Mouse (Mus musculus) heart, embryonic 11.5 days (tissue): ENCODE results near the gene Dhrs3. TPM values are rescaled to one million over a fixed set of nuclear protein-coding genes. Genes with fewer than 3 reads are reported as not detected.

ENCODE experiments used
- ATAC-seq: fragments of 200-750 bp; cut with Nextera tagmentation; replicated peaks from 2 replicates; pipeline ENCODE4 v1.8.0; 2017; ENCODE audit warnings: moderate library complexity; ENCODE audit not compliant: insufficient number of reproducible peaks, low FRiP score, low TSS enrichment
- H3K27ac ChIP-seq: fragments of 300-500 bp; sonication (generic); 2 replicates; pipeline ENCODE4 v1.5.1; 2014; ENCODE audit warnings: mild to moderate bottlenecking, low read depth, low read length
- H3K27me3 ChIP-seq: fragments of 300-500 bp; sonication (generic); 2 replicates; pipeline ENCODE4 v1.6.1; 2014; ENCODE audit warnings: mild to moderate bottlenecking, low read length, mixed read lengths; ENCODE audit not compliant: control insufficient read depth, insufficient read depth
- H3K36me3 ChIP-seq: fragments of 300-500 bp; sonication (generic); 2 replicates; pipeline ENCODE4 v1.6.1; 2014; ENCODE audit warnings: mild to moderate bottlenecking, low read length, moderate library complexity, mixed read lengths; ENCODE audit not compliant: control insufficient read depth, insufficient read depth
- H3K4me1 ChIP-seq: fragments of 300-500 bp; sonication (generic); 2 replicates; pipeline ENCODE4 v1.6.1; 2014; ENCODE audit warnings: low read length; ENCODE audit not compliant: control insufficient read depth, insufficient read depth
- H3K4me2 ChIP-seq: fragments of 300-500 bp; sonication (generic); 2 replicates; pipeline ENCODE4 v1.6.1; 2014; ENCODE audit warnings: mild to moderate bottlenecking, moderate library complexity
- H3K4me3 ChIP-seq: fragments of 300-500 bp; sonication (generic); 2 replicates; pipeline ENCODE4 v1.5.1; 2014; ENCODE audit warnings: low read depth, low read length
- H3K9ac ChIP-seq: fragments of 300-500 bp; sonication (generic); 2 replicates; pipeline ENCODE4 v1.6.1; 2014; ENCODE audit warnings: mild to moderate bottlenecking, low read depth, low read length, moderate library complexity
- H3K9me3 ChIP-seq: fragments of 300-500 bp; sonication (generic); replicated peaks from 2 replicates; pipeline ENCODE4 v1.6.1; 2016; ENCODE audit warnings: low read length; ENCODE audit not compliant: control insufficient read depth
- WGBS: fragments of 180-500 bp; shearing (Covaris S2); extraction: QIAGEN DNeasy Blood & Tissue Kit; methylation state at CpG from one replicate; pipeline ENCODE4 v1.1.7; 2014; ENCODE audit not compliant: insufficient replicate concordance; 5-methylcytosine and 5-hydroxymethylcytosine counted together
- polyA plus RNA-seq: library from polyadenylated mRNA; unstranded; fragments of >200 nt; fragmentation: Nextera tagmentation; extraction: Ambion mirVana; gene quantifications from 2 replicates; pipeline ENCODE4 v1.2.1, GENCODE M21; 2014

The Dhrs3 gene
- polyA plus RNA-seq, 1 experiment from 2014 or later: 17.4 TPM

DNA sequence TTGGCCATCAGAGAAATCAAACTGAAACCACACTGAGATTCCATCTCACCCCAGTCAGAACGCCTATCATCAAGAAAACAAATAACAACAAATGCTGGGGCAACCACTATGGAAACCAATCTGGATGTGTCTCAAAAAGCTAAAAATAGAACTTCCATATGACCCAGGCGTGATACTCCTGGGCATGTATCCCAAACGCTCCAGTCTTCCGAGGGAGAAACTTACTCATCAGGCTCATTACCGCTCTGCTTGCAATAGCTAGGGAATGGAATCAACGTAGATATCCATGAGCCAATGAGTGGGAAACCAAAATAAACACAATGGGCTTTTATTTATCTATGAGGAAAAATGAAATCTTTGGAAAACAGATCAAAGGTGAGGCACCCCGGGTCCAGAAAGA lies 59.2 kb downstream of the Dhrs3 start:
- 66% methylated on average over 7 of the region's 7 CpGs for WGBS
- no peak overlapping the region for H3K4me2 ChIP-seq
- no peaks in the 10 kb centered on the region for H3K9me3 ChIP-seq
- H3K36me3 ChIP-seq: no peaks in the 10 kb centered on the region
- no peak for ATAC-seq
- H3K27ac ChIP-seq: no peak overlapping the region
- no peaks in the 10 kb centered on the region for H3K27me3 ChIP-seq
- no peak overlapping the region for H3K4me3 ChIP-seq
- peaks cover 25% of the 10 kb centered on the region for H3K4me1 ChIP-seq
- no peak overlapping the region for H3K9ac ChIP-seq

GRCm38 (mm10) chr4:144953421-144953820 lies 60.8 kb downstream of the Dhrs3 start:
- Histone ChIP-seq H3K4me3 (no peak overlapping the region), H3K27me3 (no peaks in the 10 kb centered on the region), H3K9me3 (no peaks in the 10 kb centered on the region), H3K9ac (no peak overlapping the region), H3K4me1 (peaks cover 15% of the 10 kb centered on the region), H3K36me3 (no peaks in the 10 kb centered on the region), H3K27ac (no peak overlapping the region), H3K4me2 (no peak overlapping the region)
- WGBS: 89% methylated on average over 1 of the region's 1 CpGs
- no peak for ATAC-seq

DNA sequence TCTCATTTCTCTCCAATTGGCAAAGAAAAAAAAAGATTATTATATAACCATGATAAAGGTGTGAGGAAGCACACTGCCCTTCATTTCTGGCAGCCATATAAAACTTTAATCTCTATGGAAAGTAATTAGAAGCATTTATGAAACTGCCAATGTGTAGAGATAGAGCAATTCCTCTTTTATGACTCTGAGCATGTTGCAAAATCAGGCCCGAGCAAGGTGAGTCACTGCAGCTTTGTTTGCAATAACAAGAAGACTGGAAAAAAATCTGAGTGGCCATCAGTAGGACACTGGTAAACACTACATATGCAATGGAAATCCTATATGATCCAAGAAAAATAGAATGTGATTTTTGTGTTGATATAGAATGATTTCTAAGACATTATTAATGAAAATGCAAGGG lies 63.2 kb downstream of the Dhrs3 start:
- 0 out of 2 replicates have a peak, but pooled peaks cover 2% of the 10 kb centered on the region for H3K4me1 ChIP-seq
- no peak overlapping the region for H3K4me2 ChIP-seq
- H3K9me3 ChIP-seq: no peaks in the 10 kb centered on the region
- H3K36me3 ChIP-seq: no peaks in the 10 kb centered on the region
- 80% methylated on average over 1 of the region's 1 CpGs for WGBS
- no peak overlapping the region for H3K27ac ChIP-seq
- no peak overlapping the region for H3K4me3 ChIP-seq
- no peaks in the 10 kb centered on the region for H3K27me3 ChIP-seq
- ATAC-seq: no peak
- no peak overlapping the region for H3K9ac ChIP-seq

GRCm38 (mm10) chr4:144956293-144956692 lies 63.7 kb downstream of the Dhrs3 start:
- 42% methylated on average over 1 of the region's 1 CpGs for WGBS
- H3K27ac ChIP-seq: no peak overlapping the region
- H3K9me3 ChIP-seq: no peaks in the 10 kb centered on the region
- ATAC-seq: no peak
- H3K9ac ChIP-seq: no peak overlapping the region
- no peak overlapping the region for H3K4me2 ChIP-seq
- no peak overlapping the region for H3K4me3 ChIP-seq
- no peaks in the 10 kb centered on the region for H3K36me3 ChIP-seq
- H3K4me1 ChIP-seq: 0 out of 2 replicates have a peak, but pooled peaks cover 2% of the 10 kb centered on the region
- no peaks in the 10 kb centered on the region for H3K27me3 ChIP-seq

- Histone ChIP-seq H3K27ac (no peak overlapping the region), H3K4me3 (no peak overlapping the region), H3K9ac (no peak overlapping the region), H3K4me1 (0 out of 2 replicates have a peak, but pooled peaks cover 2% of the 10 kb centered on the region), H3K36me3 (no peaks in the 10 kb centered on the region), H3K9me3 (no peaks in the 10 kb centered on the region), H3K4me2 (no peak overlapping the region), H3K27me3 (no peaks in the 10 kb centered on the region)
- ATAC-seq: no peak
- 84% methylated on average over 4 of the region's 4 CpGs for WGBS
These were observed 64.6 kb downstream of the Dhrs3 start for GRCm38 (mm10) chr4:144957186-144957585.

DNA sequence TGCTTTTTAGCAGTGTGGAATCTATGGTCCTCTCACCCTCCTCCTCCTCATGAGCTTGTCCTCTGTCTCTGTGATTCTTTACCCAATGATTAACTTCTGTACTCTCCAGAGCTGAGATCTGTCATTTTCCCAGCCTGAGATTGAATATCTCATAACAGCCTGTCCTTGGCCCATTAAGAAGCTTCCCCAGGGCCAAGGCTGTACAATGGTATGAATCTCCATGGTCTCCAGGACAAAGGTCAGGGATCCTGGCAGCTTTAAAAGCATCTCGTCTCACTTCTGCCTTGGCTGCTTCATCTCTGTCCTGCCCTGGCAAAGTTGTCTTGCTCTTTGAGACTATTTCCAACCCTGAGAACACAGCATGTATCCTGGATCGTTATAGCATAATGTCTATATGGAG lies 65.1 kb downstream of the Dhrs3 start:
- Histone ChIP-seq H3K4me2 (no peak overlapping the region), H3K9ac (no peak overlapping the region), H3K4me1 (0 out of 2 replicates have a peak, but pooled peaks cover 2% of the 10 kb centered on the region), H3K27me3 (no peaks in the 10 kb centered on the region), H3K36me3 (no peaks in the 10 kb centered on the region), H3K4me3 (no peak overlapping the region), H3K27ac (no peak overlapping the region), H3K9me3 (no peaks in the 10 kb centered on the region)
- ATAC-seq: no peak
- WGBS: 74% methylated on average over 2 of the region's 2 CpGs

GRCm38 (mm10) chr4:144960188-144960904 lies 67.7 kb downstream of the Dhrs3 start:
- WGBS: 61% methylated on average over 8 of the region's 8 CpGs
- no peaks in the 10 kb centered on the region for H3K36me3 ChIP-seq
- no peak overlapping the region for H3K27ac ChIP-seq
- H3K9me3 ChIP-seq: no peaks in the 10 kb centered on the region
- H3K9ac ChIP-seq: no peak overlapping the region
- no peak overlapping the region for H3K4me3 ChIP-seq
- no peak overlapping the region for H3K4me2 ChIP-seq
- 0 out of 2 replicates have a peak, but pooled peaks cover 2% of the 10 kb centered on the region for H3K4me1 ChIP-seq
- H3K27me3 ChIP-seq: no peaks in the 10 kb centered on the region
- no peak for ATAC-seq

GRCm38 (mm10) chr4:144961232-144961631 lies 68.6 kb downstream of the Dhrs3 start:
- H3K4me2 ChIP-seq: no peak overlapping the region
- H3K9me3 ChIP-seq: no peaks in the 10 kb centered on the region
- H3K4me1 ChIP-seq: 0 out of 2 replicates have a peak, but pooled peaks cover 2% of the 10 kb centered on the region
- H3K36me3 ChIP-seq: no peaks in the 10 kb centered on the region
- no peak for ATAC-seq
- no peak overlapping the region for H3K9ac ChIP-seq
- H3K4me3 ChIP-seq: no peak overlapping the region
- no peaks in the 10 kb centered on the region for H3K27me3 ChIP-seq
- H3K27ac ChIP-seq: no peak overlapping the region
- 89% methylated on average over 4 of the region's 4 CpGs for WGBS

DNA sequence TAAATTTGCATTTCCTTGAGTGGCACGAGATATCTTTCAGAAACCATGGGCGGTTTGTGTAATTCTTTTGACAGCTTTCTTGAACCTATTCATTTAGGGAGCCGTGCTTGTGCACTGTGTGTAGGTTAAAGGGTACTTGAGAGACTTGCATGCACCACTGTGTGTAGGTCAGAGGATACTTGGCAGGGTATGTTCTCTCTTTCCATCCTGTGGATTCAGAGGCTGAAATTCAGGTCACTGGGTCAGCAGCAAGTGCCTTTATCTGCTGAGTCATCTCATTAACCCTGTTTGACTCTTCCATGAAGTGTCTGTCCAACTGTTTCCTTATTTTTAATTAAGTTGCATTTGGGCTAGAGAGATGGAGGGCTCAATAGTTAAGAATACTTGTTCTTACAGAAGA lies 69.1 kb downstream of the Dhrs3 start:
- Histone ChIP-seq H3K4me1 (0 out of 2 replicates have a peak, but pooled peaks cover 2% of the 10 kb centered on the region), H3K27ac (no peak overlapping the region), H3K9me3 (no peaks in the 10 kb centered on the region), H3K9ac (no peak overlapping the region), H3K27me3 (no peaks in the 10 kb centered on the region), H3K36me3 (no peaks in the 10 kb centered on the region), H3K4me2 (no peak overlapping the region), H3K4me3 (no peak overlapping the region)
- no peak for ATAC-seq
- 88% methylated on average over 3 of the region's 3 CpGs for WGBS
